Mouse (Mus musculus) heart, postnatal 4 days (tissue): Measurements from ENCODE around the gene Oard1. TPM values are rescaled to one million over a fixed set of nuclear protein-coding genes. Genes with fewer than 3 reads are reported as not detected.

ENCODE experiments used
- DNase-seq: peaks from one replicate; pipeline ENCODE4 v3.0.0; 2021
- total RNA-seq, 2 experiments: library from RNA; stranded (reverse); gene quantifications; 2 replicates each; pipeline ENCODE4 v1.2.3; 2021

Gene Oard1
- total RNA-seq, 2 experiments from 2014 or later = 14.5 to 14.6 TPM

- peak; percentile 80 for DNase-seq
Measured at GRCm38 (mm10) chr17:48408526-48409291, 1.1 kb upstream of the Oard1 start.

- DNase-seq = no peak
Measured at GRCm38 (mm10) chr17:48410299-48410785, 528 bp downstream of the Oard1 start.

GRCm38 (mm10) chr17:48411241-48411640 lies 1.4 kb downstream of the Oard1 start:
- DNase-seq = no peak

GRCm38 (mm10) chr17:48416011-48416410 lies 6.2 kb downstream of the Oard1 start:
- DNase-seq = peak; percentile 47

GRCm38 (mm10) chr17:48416425-48417195 lies 6.8 kb downstream of the Oard1 start:
- peak; percentile 81 for DNase-seq

GRCm38 (mm10) chr17:48417521-48417920 lies 7.7 kb downstream of the Oard1 start:
- DNase-seq = no peak

- DNase-seq = no peak
Measured at GRCm38 (mm10) chr17:48418174-48418573, 8.4 kb downstream of the Oard1 start.

- DNase-seq = no peak
Measured at GRCm38 (mm10) chr17:48418781-48419180, 9.0 kb downstream of the Oard1 start.

- DNase-seq = no peak
Measured at GRCm38 (mm10) chr17:48419571-48419970, 9.8 kb downstream of the Oard1 start.

GRCm38 (mm10) chr17:48424237-48424636 lies 14.4 kb downstream of the Oard1 start:
- no peak for DNase-seq

- DNase-seq = peak; percentile 48
Measured at GRCm38 (mm10) chr17:48425823-48426612, 16.2 kb downstream of the Oard1 start.

GRCm38 (mm10) chr17:48426991-48427750 lies 17.4 kb downstream of the Oard1 start:
- DNase-seq = peak; percentile 44

- no peak for DNase-seq
Measured at GRCm38 (mm10) chr17:48427852-48428530, 18.2 kb downstream of the Oard1 start.

- peak; percentile 48 for DNase-seq
Measured at GRCm38 (mm10) chr17:48430394-48430793, 20.6 kb downstream of the Oard1 start.

GRCm38 (mm10) chr17:48431054-48431453 lies 21.2 kb downstream of the Oard1 start:
- DNase-seq = no peak

- peak; percentile 84 for DNase-seq
Measured at GRCm38 (mm10) chr17:48432158-48432980, 22.6 kb downstream of the Oard1 start, which contains the start of gene Apobec2. TSS of gene Apobec2 (minus strand) at chr17:48432930.

- DNase-seq = no peak
Measured at GRCm38 (mm10) chr17:48433006-48433655, 23.3 kb downstream of the Oard1 start.

- no peak for DNase-seq
Measured at GRCm38 (mm10) chr17:48433689-48434330, 24.0 kb downstream of the Oard1 start.

GRCm38 (mm10) chr17:48434479-48434878 lies 24.7 kb downstream of the Oard1 start:
- DNase-seq = no peak
